8 mouse cellular contexts compared by ENCODE assay signal in genomic region chr13:22043503-22044431, GRCm38 (mm10). TPM values are rescaled to one million over a fixed set of nuclear protein-coding genes. Genes with fewer than 3 reads are reported as not detected.
DNase-seq lines count a peak whose midpoint lies in the region; ATAC-seq and TF ChIP-seq lines count a peak whose summit lies in the region.

No protein-coding gene starts in this region.

- H3K27ac ChIP-seq in cerebellum, adult 2 months (ENCODE audit: insufficient read depth, low read length), result no peak overlapping the region
- peak overlapping the region; percentile 88 for H3K27ac ChIP-seq in hindbrain, embryonic 13.5 days
- H3K27ac ChIP-seq in stomach, embryonic 16.5 days (ENCODE audit: low read length), result peak overlapping the region; percentile 84

- no peaks in the 10 kb centered on the region; the same call in 1 of the 2 replicates for H3K4me1 ChIP-seq in cerebellum, adult 2 months (ENCODE audit: control insufficient read depth, insufficient read depth, low read length)
- H3K4me1 ChIP-seq in hindbrain, embryonic 13.5 days (replicated peaks), result peaks cover 22% of the 10 kb centered on the region
- H3K4me1 ChIP-seq in stomach, embryonic 16.5 days (ENCODE audit: control insufficient read depth, insufficient read depth, low read length), result peaks cover 19% of the 10 kb centered on the region

- H3K4me2 ChIP-seq in hindbrain, embryonic 13.5 days, result peak overlapping the region; percentile 69
- H3K4me2 ChIP-seq in stomach, embryonic 16.5 days (ENCODE audit: low read depth, low read length), result peak overlapping the region; percentile 58

- peak in 1 of 2 experiments; percentile 56 for DNase-seq in cerebellum, adult 2 months
- no peak for DNase-seq in cerebellum, postnatal 4 days (ENCODE audit: low spot score in 2 of 2)
- DNase-seq in 416B (ENCODE audit: low read depth), result peak; percentile 92
- peak; percentile 84 for DNase-seq in embryo, embryonic 10 days (ENCODE audit: low spot score)
- peak; percentile 71 for DNase-seq in lung, postnatal 36 days
- DNase-seq in right cerebral cortex, postnatal 25 days, result no peak

- WGBS in cerebellum, adult 2 months, result under 1% methylated on average over 14 of the region's 14 CpGs
- 1% methylated on average over 14 of the region's 14 CpGs for WGBS in hindbrain, embryonic 13.5 days
- WGBS in stomach, embryonic 16.5 days, result under 1% methylated on average over 8 of the region's 14 CpGs

- no peaks in the 10 kb centered on the region for H3K9me3 ChIP-seq in hindbrain, embryonic 13.5 days
- no peaks in the 10 kb centered on the region for H3K9me3 ChIP-seq in stomach, embryonic 16.5 days (replicated peaks; ENCODE audit: control insufficient read depth, low read length)

- peak overlapping the region; percentile 3 for H3K4me3 ChIP-seq in cerebellum, adult 2 months (replicated peaks; ENCODE audit: insufficient read depth, low read depth, low read length)
- H3K4me3 ChIP-seq in hindbrain, embryonic 13.5 days, result peak overlapping the region; percentile 40
- peak overlapping the region; percentile 43 for H3K4me3 ChIP-seq in stomach, embryonic 16.5 days (replicated peaks; ENCODE audit: low read length)

- no peaks in the 10 kb centered on the region for H3K36me3 ChIP-seq in hindbrain, embryonic 13.5 days
- no peaks in the 10 kb centered on the region for H3K36me3 ChIP-seq in stomach, embryonic 16.5 days (ENCODE audit: control insufficient read depth, insufficient read depth, low read length)

- no peaks in the 10 kb centered on the region for H3K27me3 ChIP-seq in cerebellum, adult 2 months (ENCODE audit: control insufficient read depth, insufficient read depth, low read length)
- H3K27me3 ChIP-seq in hindbrain, embryonic 13.5 days, result no peaks in the 10 kb centered on the region
- H3K27me3 ChIP-seq in stomach, embryonic 16.5 days (ENCODE audit: control insufficient read depth, insufficient read depth, low read length), result no peaks in the 10 kb centered on the region

- TF ChIP-seq POLR2A in cerebellum, adult 2 months (IDR thresholded peaks at IDR 0.05; ENCODE audit: borderline replicate concordance, insufficient read depth, low read length), result no peak

- peak overlapping the region; percentile 67 for H3K9ac ChIP-seq in hindbrain, embryonic 13.5 days
- peak overlapping the region; percentile 63 for H3K9ac ChIP-seq in stomach, embryonic 16.5 days (ENCODE audit: low read length)

- ATAC-seq in hindbrain, embryonic 13.5 days (ENCODE audit: low FRiP score), result peak; percentile 46
- 0 out of 2 replicates have a peak, but pooled peaks have one; percentile 2 for ATAC-seq in stomach, embryonic 16.5 days (ENCODE audit: insufficient read depth, low FRiP score)

- peak; percentile 18; the same call in 1 of the 2 replicates for TF ChIP-seq CTCF in cerebellum, adult 2 months (IDR thresholded peaks at IDR 0.05; ENCODE audit: borderline replicate concordance, insufficient read depth, low read depth, low read length)

RNA-seq across cellular contexts. Expression of gene Hist1h2bj, which starts 0.8 kb away (rescaled TPM):
- polyA plus RNA-seq in cerebellum, adult 2 months (2012; rRNA removed), result 0.97 and 1.5 TPM in 2 replicates
- 1.8 and 5.0 TPM in 2 replicates for polyA plus RNA-seq in hindbrain, embryonic 13.5 days (2015; fragmentation: Nextera tagmentation; extraction: Ambion mirVana)
- polyA plus RNA-seq in stomach, embryonic 16.5 days (2015; fragmentation: Nextera tagmentation; extraction: Ambion mirVana), result 5.6 and 10.3 TPM in 2 replicates

RNA-seq across cellular contexts. Expression of gene Hist1h2ag, which starts 1.0 kb away (rescaled TPM):
- polyA plus RNA-seq in cerebellum, adult 2 months (2012; rRNA removed), result 0.60 and 1.1 TPM in 2 replicates
- 11.9 and 17.6 TPM in 2 replicates for polyA plus RNA-seq in hindbrain, embryonic 13.5 days (2015; fragmentation: Nextera tagmentation; extraction: Ambion mirVana)
- 17.8 and 25.3 TPM in 2 replicates for polyA plus RNA-seq in stomach, embryonic 16.5 days (2015; fragmentation: Nextera tagmentation; extraction: Ambion mirVana)

RNA-seq across cellular contexts. Expression of gene Hist1h4i, which starts 2.6 kb away (rescaled TPM):
- polyA plus RNA-seq in cerebellum, adult 2 months (2012; rRNA removed), result 8.8 and 9.8 TPM in 2 replicates
- polyA plus RNA-seq in hindbrain, embryonic 13.5 days (2015; fragmentation: Nextera tagmentation; extraction: Ambion mirVana), result 12.2 and 12.9 TPM in 2 replicates
- polyA plus RNA-seq in stomach, embryonic 16.5 days (2015; fragmentation: Nextera tagmentation; extraction: Ambion mirVana), result 13.4 and 15.5 TPM in 2 replicates

RNA-seq across cellular contexts. Expression of gene Hist1h2bk, which starts 8.1 kb away (rescaled TPM):
- 0.34 TPM in 1 of 2 replicates, not detected in the other for polyA plus RNA-seq in cerebellum, adult 2 months (2012; rRNA removed)
- polyA plus RNA-seq in hindbrain, embryonic 13.5 days (2015; fragmentation: Nextera tagmentation; extraction: Ambion mirVana), result 0.84 and 3.1 TPM in 2 replicates
- 2.6 and 4.0 TPM in 2 replicates for polyA plus RNA-seq in stomach, embryonic 16.5 days (2015; fragmentation: Nextera tagmentation; extraction: Ambion mirVana)

RNA-seq across cellular contexts. Expression of gene Hist1h2ah, which starts 8.4 kb away (rescaled TPM):
- polyA plus RNA-seq in cerebellum, adult 2 months (2012; rRNA removed), result not detected in 2 replicates
- polyA plus RNA-seq in hindbrain, embryonic 13.5 days (2015; fragmentation: Nextera tagmentation; extraction: Ambion mirVana), result 1.9 TPM in 1 of 2 replicates, not detected in the other
- 10.9 TPM in 1 of 2 replicates, not detected in the other for polyA plus RNA-seq in stomach, embryonic 16.5 days (2015; fragmentation: Nextera tagmentation; extraction: Ambion mirVana)

Comparison
In these comparisons a context has a peak if more than half of its experiments do, and no peak if none do; other contexts are left out.
1. DNase-seq: peak in 416B (single experiment), embryo, embryonic 10 days (single experiment) and lung, postnatal 36 days (single experiment); none in cerebellum, postnatal 4 days (0 of 2) and right cerebral cortex, postnatal 25 days (single experiment).
2. Peak in every context shown above with its lines, with median percentiles within 50 percentile points of each other: H3K4me3 ChIP-seq.